Mouse (Mus musculus): ENCODE data around the gene Fads6.

Gene Fads6

DNA sequence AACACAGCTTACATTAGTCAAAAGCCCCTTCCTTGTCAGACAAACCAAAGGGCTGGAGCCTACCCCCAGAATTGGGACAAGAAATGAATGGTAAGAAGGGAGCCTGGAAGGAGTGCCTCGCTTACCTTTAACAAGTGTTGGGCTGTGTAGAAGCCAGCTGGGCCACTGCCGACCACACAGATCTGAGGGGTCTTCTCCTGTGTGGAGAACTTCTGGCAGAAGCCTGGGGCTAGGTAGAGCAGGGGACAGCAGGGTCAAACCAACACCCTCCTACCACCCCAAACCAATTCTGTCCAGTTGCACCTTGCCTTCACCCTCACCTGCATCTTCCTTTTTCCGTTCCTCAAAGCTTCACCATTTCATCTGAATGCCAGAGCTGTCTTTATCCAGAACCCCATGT, 21.5 kb downstream of the Fads6 start:
- no peak for DNase-seq (ENCODE audit: low spot score)

DNA sequence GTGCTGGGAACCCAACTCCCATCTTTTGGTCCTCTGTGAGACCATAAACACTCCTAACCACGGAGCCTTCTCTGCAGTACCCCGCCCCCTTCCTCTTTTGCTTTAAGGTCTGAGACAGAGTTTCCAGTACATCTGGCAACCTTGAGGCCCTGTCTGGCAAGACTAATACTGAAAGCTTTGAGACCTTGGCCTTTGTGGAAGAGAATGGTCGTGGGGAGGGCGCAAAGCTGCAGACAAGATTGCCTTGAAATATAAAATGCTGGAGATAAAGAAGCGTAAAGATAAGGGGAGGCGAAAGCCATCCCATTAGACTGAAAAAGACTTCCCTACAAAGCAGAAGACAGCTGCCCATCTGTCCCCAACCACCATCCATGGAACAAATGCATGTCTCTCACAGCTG, 22.0 kb downstream of the Fads6 start:
- DNase-seq (ENCODE audit: low spot score), result no peak

DNA sequence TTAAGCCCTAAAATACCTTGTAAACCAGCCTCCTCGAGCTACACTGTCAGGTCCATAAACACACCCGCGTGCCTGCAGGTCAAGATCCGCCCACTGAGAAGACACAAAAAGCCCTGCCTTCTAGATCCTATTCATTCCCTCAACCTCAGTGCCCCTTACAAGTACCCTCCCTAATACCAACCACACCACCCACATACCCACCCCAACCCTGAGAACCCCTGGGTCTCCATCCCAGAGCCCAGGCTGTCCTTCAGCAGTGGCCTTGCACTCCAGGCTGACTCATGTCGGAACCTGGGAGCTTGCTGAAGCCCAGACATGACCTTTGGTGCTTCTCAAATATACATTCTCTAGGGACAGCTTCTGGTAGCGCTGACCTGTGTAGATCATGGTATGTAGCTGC, 22.7 kb downstream of the Fads6 start:
- DNase-seq (ENCODE audit: low spot score), result no peak

DNA sequence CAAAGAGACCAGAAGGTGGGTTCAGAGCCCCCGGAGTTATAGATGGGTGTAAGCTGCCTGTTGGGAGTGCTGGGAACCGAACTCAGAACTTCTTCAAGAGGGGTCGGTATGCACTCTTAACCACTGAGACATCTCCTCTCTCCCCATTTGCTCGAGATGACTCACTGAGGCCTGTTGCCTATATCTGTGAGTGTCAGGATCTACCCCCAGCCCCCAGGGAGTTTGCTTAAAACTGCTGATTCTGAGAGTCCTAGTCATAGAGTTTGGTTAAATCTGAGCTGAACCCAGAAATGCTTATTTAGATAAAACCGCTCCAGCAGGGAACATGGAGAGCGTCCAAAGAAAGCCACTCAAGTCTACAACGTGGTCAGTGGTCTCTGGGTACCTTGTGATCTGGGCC, 23.3 kb downstream of the Fads6 start:
- no peak for DNase-seq (ENCODE audit: low spot score)

DNA sequence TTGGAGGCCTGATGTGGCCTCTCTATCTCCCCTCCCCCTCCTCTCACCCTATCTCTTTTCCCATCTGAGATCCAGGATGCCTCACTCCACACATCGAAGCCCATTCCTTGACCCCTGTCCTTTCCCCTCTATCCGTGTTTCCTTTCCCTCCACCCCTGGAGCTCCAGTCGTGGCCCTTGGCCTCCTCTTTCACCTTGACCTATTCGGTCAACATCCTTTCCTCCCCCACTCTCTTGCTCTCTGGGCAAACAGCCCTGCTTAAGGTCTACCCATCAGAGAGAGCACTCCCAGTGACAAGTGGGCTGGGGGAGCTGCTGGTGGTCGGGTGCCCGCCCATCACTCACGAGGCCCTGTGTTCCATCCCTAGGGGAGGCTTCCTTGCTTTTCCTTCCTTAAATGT, 23.7 kb downstream of the Fads6 start:
- no peak for DNase-seq (ENCODE audit: low spot score)

DNA sequence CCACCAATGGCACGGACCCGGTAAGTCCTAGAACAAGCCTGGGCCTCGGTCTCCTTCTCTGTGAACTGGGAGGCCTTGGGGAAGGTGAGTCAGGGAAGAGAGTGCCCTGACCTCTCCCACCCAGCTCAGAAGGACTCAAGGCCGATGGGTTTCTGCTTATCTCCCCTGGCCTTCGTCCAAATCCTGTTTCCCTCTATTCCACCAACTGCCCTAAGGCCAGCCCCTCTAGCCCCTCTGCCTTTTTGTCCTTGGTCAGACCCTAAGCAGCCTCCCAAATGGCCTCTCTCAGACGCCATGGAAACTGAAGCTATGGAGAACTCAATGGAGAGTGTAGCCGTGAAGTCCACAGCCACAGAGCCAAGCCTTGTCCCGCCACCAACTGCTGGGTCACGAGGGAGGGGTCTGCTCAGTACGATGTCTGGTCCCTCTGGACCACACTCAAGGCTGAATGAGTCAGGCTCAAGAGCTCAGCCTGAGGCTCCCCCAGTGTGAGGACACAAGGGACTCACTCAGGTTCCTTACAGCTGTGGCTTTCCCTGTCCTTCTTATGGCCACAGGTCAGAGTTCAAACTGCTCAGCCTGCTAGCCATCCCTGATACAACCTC, 24.5 kb downstream of the Fads6 start:
- no peak for DNase-seq (ENCODE audit: low spot score)

DNA sequence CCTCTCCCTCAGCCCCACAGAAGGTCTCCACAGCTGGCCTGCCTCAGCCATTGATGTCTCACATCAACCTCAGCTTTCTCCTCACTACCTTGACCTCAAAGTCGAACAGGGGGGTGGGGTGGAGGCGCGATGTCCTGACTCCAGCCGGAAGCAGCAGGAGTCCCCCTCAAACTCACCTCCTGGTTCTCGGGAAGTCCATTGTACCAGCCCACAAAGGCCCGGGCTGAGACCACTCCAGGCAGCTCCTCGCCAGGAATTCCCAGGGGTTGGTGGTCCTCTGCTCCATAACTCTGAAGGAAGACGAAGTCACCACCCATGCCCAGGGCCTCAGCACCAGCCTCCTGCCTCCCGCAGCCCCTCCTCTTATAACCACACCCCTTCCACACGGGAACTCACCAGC, 26.0 kb downstream of the Fads6 start:
- no peak for DNase-seq (ENCODE audit: low spot score)

DNA sequence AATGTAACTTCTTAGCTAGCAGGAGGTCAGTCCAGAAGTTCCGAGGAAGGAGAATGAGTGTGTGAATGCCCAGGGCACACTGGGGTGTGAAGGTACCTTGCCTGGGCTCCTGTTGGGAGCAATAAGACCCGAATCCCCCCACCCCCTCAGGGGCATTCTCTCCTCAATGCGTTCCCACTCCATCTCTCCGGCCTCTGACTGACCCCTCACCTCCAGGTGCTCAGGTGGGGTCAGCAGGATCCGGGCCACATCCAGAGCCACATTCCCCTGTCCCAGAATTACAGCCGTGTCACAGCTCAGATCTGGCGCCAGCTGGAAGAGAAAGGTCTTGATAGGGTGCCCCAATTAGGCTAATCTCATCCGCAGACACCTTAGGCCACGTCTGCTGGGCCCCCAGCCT, 26.4 kb downstream of the Fads6 start:
- DNase-seq (ENCODE audit: low spot score), result no peak

DNA sequence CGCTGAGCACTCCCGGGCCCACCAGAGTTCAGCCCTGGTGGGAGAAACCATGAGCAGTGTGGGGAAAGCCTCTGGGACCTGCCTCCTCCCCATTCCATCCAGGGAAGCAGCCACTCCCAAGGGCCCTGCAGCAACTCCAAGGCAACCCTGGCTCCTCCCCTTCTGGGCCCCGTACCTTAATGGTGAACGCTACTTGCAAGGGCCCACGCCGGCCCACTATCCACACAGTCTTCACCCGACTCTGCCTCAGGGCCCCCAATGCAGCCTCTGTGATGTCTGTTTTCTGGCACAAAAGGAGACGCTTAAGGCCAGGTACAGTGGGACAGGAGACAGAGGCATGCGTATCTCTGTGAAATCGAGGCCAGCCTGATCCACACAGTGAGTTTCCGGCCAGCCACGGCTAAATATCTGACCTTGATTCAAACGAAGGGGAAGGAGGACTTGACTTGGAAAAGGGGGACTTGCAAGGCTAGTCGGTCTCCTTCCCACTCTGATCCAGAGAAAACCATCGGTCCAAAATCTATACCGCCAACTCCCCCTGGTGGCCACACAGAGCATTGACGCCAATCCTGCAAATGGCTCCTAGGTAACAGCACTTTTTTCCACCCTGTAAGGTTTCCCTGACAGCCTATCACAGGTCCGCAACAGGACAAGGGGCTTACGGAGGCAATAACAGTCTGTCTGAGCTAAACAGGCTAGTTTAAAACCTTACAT, 27.2 kb downstream of the Fads6 start:
- DNase-seq (ENCODE audit: low spot score), result peak; percentile 77

DNA sequence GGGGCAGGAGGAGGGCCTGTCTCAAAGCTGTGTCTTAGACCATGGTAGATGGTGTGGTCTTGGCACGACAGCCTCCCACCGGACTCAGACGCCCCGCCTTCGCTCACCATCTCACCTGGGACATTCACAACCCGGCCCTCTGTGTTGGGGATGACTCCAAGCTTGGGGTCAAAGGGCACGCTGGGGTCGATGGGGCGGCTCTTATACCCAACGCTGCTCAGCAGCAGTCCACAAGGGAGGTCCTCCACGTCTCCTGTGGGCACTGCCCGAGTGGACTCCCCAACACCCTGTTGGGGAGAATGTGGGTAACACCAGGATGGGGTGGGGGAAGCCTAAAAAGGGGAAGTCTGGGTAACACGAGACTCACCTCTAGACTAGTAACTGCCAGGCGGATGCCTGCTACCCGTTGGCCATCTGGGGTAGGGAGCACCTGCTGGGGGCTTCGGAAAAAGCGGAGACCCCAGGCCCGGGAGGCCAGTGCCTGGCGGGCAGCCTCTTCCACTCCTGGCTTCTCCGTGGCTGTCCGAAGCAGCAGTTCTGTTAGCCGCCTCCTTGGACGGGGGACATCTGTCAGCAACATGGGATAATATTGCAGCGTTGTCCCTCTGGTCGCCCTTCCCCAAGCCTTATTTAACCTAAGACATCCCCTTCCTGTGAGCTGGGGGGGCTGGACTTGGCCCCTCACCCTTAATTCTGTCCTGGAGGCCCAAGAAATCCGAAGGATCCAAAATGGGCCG, 28.0 kb downstream of the Fads6 start:
- no peak for DNase-seq (ENCODE audit: low spot score)

DNA sequence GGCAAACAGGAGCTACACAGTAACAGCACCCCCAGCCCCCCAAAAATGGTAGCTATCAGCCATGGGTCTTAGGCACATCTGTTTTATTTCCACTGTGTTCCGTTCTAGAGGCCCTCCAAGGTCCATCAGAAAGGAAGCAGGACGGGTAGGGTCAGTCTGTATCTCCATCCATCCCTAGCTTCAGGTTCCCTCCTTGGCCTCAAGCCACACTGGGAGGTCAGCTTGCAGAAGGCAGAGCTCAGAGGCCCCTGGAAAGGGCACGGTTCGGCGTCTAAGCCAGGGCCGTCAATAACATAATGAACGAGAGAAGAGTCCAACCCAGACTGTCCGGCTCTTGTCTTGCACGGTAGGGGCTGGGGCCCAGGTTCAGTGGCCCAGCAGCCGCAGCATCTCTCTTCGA, 29.5 kb downstream of the Fads6 start:
- no peak for DNase-seq (ENCODE audit: low spot score)

DNA sequence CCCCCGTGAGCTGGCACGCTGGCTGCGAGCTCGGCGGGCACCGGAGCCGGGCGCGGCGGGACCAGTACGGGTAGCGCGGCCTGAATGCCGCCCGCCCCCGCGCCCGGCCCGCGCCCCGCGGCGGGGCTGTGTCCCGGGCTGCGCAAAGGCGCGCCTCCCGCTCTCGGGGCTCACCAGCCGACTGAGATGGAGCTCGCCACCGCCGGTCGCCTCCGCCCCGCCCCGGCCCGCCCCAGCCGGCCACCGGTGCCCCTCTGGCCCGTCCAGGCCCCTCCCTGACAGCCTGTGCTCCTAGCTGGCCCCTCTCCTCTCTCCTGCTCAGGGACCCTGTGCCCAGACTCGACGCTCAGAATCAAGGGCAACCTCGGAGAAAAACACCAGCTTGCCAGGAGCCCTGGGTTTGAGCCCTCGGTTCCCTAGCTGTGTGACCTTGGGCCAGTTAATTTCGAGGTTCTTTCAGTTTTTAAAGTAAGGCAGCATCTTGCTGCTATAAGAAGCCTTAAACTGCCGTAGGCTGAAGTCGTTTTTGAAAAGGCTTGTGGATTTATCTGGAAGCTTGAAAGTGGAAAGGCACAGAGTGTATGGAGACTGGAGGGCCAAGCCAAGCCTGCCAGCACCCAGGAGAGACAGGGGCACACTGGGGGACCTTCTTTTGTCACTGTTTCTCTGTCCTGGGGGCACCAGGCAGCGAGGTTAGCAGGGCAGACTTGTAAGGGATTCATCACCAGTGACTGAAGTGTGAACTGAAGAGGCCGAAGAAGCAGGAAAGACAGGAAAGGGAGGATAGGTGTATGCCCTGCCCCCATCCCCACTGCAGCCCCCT, 30.2 kb downstream of the Fads6 start, which contains the start of gene Grin2c:
TSS of gene Grin2c (minus strand) at position 183 of the 823 bp plus-strand sequence.
- no peak for DNase-seq (ENCODE audit: low spot score)

DNA sequence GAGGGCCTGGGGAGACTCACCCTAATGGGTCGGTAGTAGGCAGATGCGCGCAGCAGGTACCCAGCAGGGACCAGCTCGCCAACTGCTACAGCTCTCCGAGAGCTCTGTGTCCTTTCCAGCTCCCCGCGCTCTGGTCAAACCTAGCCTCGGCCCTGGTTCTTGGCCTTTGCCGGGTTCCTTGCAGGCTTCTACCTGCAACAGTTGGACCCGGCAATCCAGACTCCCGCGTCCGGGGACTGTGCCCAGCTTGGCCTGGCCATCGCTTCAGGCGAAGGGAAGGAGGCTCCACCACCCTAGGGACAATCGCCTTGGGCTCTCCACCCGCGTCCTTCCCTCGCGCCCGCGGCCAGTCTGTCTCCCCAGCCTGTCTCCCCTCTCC, 31.1 kb downstream of the Fads6 start:
- no peak for DNase-seq (ENCODE audit: low spot score)

DNA sequence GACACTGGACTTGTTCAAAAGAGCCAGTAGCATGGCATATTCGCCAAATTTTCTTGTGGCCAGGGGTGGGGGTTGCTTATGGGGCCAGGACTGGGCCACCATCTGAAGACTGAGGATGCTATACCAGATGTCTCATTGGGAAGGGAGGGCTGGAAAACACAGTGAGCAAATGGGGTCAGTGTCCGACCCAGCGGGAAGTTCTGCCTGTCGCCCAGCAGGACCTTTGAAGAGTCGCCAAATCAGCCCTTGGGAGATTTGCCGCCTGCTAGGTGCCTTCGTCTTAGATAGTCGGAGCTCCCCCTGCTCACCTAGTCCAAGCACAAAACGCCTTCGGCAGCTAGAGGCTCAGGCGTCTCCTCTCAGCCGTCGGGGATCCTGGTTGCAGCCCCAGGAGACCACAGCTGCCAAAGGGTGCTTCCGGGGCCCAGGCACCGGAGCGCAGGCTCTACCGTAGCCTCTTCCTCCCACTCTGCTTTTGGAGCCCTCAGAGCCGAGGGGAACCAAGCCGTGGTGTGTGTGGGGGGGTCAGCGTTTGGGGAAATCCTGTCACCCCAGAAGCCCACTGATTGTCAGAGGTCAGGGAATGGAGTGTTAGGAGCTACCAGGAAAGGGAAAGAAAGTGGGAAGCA, 31.6 kb downstream of the Fads6 start:
- no peak for DNase-seq (ENCODE audit: low spot score)

DNA sequence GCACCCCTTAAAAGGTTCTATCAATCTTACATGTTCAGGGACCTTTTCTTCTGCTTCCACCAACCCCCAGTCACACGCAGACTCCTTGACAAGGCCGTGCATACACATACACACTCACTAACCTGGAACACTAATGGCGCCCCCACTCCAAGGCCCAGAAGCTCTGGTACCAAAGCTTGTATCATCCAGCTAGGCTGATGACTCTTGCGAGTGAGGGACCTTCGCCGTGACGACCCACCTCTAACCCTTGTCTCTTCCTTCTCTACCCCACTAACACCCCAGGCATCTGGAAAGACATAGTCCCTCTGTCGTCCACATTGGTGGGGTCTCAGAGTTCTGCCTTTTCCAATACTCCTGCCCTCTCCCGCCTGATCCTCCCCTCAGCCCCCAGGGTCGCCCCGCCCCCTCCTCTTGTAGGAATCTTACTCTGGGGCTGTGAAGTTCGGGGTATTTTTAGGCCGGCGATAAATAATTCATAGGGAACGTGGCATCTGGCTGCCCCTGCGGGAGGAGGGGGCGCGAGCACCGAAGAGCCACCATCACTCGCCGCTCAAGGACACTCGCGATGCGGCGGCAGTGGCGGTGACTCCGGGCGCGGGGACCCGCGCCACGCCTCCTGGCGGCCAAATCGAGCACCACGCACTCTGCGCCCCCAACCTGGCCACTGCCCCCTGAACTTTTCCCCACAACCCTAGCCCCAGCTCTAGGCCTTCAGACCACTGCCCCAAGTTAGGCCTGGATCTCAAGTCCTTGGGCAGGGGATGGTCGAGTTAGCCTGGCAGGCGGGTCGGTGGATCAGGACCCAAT, 32.4 kb downstream of the Fads6 start:
- DNase-seq (ENCODE audit: low spot score), result no peak

DNA sequence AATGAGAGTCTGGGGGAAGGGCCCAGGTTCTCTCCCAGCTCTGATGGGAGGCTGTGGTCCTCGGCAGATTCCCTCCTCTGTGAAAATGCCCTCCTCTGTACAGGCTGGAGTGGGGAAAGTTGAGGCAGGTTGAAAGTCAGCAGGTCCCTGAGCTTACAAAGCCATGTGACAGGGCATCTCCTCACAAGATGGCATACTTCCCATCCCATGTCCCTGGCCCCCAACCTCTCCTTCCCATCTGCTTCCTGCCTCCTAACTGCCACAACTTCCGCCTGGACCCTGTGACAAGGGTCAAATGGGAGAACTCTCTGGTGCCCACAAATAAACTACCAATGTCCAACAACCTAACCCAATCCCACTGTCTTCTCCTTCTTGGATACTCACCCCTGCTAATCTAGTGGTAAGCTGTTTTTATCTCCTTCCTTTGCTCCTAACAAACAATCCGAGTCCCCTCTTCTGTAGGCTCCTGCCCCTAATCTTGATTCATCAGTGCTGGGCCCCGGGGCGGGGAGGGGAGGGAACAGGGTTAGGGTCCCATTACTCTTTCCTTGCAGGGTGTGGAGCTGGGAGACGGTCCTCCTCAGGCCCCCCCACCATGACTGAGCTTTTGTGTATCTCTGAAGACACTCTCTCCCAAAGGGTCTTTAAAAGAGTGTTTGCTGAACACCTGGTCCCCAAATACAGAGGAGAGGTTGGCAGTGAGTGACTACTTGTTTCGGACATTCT, 33.2 kb downstream of the Fads6 start:
- DNase-seq (ENCODE audit: low spot score), result no peak

DNA sequence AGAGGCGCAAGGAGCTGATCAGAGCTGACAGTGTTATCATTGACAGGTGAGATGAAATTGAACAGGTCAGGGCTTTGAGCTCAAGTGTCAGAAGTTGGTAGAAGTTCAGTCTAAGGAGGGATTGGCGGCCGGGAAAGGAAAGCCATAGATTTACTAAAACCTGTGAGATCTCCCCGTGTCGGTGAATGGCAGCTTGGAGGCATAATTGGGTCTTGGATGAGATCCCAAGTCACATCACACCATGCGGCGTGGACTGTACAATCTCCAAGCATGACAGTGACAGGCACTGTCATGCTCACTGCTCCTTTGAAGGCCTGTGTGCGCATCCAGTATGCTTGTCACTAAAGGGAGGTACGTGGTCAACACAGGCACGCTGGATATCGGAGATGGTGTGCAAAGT, 34.5 kb downstream of the Fads6 start:
- DNase-seq (ENCODE audit: low spot score), result no peak

DNA sequence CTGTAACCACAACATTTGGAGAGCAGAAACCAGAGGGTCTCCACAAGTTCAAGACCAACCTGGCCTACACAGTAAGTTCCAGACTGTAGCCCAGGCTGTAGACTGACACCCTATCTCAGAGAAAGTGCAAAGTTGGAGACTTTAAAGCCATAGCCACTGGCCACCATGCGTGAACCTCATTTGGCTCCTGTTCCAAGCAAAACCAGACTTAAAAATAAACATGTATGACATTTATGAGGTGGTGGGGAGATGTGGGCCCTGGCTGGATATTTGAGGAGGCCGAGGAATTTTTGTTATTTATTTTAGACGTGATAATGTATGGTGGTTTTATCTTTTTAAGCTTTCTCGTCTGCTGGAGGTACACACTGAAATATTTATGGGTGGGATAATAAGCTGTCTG, 38.3 kb downstream of the Fads6 start:
- DNase-seq (ENCODE audit: low spot score), result no peak

DNA sequence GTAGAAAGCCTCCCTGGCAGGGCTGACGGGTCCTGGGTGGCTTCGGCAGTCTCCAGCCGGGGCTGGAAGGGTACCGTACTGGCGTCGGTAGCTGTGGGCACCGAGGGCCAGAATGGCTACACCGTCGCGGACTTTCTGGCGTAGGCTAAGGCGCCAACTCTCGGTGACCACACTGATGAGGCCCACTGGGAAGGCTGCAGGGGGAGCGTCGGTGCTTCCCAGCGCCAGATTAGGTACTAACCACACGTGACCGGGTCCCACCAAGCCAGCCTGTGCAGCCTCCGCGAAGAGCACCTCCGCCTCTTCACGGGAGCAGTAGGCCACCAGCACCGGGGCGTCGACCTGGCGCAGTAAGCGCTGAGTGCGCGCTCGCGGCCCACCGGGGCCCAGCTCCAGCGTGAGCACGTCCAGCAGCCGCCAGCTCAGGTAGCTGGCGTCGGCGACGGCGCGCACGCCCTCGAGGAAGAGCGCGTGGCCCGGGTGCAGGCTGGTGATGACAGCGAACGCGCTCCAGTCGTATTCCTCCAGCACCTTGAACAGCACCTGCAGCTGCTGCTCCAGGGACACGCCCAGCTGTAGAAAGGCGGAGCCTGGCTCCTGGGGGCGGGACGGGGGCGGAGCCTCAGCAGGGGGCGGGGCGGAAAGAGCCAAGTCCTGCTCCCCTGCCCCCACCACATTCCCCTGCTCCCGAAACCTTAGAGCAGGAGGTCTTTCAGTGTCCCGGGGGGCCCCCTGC, 39.5 kb downstream of the Fads6 start:
- no peak for DNase-seq (ENCODE audit: low spot score)

DNA sequence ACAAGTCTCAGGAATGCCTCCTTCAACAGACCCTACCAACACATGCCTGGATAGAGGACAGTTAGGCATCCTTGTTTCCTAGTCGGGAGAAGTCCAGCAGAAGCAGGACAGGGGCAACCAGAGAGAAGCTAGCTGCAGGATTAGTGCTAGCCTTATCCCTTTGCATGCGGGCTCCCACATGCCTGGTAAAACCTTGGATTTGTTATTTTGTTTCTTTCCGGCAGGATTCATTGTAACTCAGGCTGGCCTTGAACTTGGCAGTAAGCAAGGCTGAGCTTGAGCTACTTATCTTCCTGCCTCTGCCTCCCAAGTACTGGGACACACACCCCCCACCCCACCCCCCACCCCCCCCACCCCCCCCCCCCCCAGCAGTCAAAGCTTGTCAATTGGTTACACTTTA, 46.2 kb downstream of the Fads6 start:
- no peak for DNase-seq (ENCODE audit: low spot score)
